ENCODE assay signal across 10 mouse cellular contexts in the genomic region with DNA sequence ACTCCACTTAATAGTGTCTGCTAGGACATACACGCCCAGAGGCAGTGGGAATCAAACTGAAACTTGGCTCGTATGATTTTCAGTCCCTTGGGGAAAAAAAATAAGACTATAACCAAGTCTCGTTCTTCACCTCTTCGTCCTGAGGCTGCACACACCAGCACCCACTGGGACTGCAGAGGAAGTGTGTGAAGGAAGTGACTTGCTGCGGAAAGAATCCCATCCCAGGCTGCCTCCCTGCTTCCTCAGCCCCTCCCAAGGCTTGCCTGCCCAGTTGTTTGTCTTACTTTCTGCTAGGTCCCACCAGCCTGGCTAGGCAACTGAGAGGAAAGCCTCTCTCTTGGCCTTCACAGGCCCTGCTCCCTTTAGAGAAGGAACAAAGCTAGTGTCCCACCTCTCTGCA. TPM values are rescaled to one million over a fixed set of nuclear protein-coding genes. Genes with fewer than 3 reads are reported as not detected.
DNase-seq lines count a peak whose midpoint lies in the region; ATAC-seq and TF ChIP-seq lines count a peak whose summit lies in the region.
"Had no signal": no experiment of that assay in that cellular context is flagged by ENCODE, and none has a peak within 500 bp of the region (broad histone marks: within the 10 kb centered on the region; RNA-seq: fewer than 3 reads in every experiment).

No protein-coding gene starts in this region.

- dilution Hi-C loops in CH12.LX (cut with MboI; ENCODE audit: extremely low pct_ligation_motif_present, extremely low pct_unique_long_range_greater_than_20kb, low sequenced_read_pairs), result no loop called here

- ATAC-seq in lung, embryonic 14.5 days (ENCODE audit: insufficient read depth), result 0 out of 2 replicates have a peak, but pooled peaks have one; percentile 33

- intact Hi-C loops in heart, postnatal 36 days (cut with DNase I), result no loop called here

- TF ChIP-seq EP300 in CH12.LX (IDR thresholded peaks at IDR 0.05; ENCODE audit: low read length), result no peak

- H3K4me1 ChIP-seq in CH12.LX (ENCODE audit: control insufficient read depth in 1 of 2, insufficient read depth in 2 of 2), result peaks cover 6 to 11% of the 10 kb centered on the region in 2 experiments; a peak in 3 of 4 replicates
- no peaks in the 10 kb centered on the region for H3K4me1 ChIP-seq in lung, embryonic 14.5 days (ENCODE audit: insufficient read depth)

- H3K36me3 ChIP-seq in CH12.LX (replicated peaks in 1 of 2; ENCODE audit: control insufficient read depth in 1 of 2, insufficient read depth in 1 of 2, low read length in 1 of 2), result peaks cover 4 to 57% of the 10 kb centered on the region in 2 experiments
- peaks cover 43% of the 10 kb centered on the region for H3K36me3 ChIP-seq in lung, embryonic 14.5 days (ENCODE audit: insufficient read depth)

- no peaks in the 10 kb centered on the region for H3K79me2 ChIP-seq in CH12.LX (replicated peaks; ENCODE audit: control insufficient read depth, extremely low read depth, insufficient read depth, poor library complexity, severe bottlenecking)

- no peak for TF ChIP-seq CTCF in CH12.LX (conservative IDR thresholded peaks at IDR 0.05 in 1 of 2, IDR thresholded peaks at IDR 0.05 in 1 of 2; ENCODE audit: low read depth in 2 of 2, low read length in 2 of 2)
- no peak for TF ChIP-seq CTCF in lung, embryonic 14.5 days (IDR thresholded peaks at IDR 0.05; ENCODE audit: low read depth)

- TF ChIP-seq RAD21 in CH12.LX (IDR thresholded peaks at IDR 0.05; ENCODE audit: low read depth, low read length), result no peak

- no peaks in the 10 kb centered on the region for H3K27me3 ChIP-seq in CH12.LX (replicated peaks)
- H3K27me3 ChIP-seq in lung, embryonic 14.5 days (ENCODE audit: insufficient read depth, low read length), result no peaks in the 10 kb centered on the region

- TF ChIP-seq POLR2A in CH12.LX (IDR thresholded peaks at IDR 0.05; ENCODE audit: low read depth, low read length), result no peak

- no peak overlapping the region for H3K27ac ChIP-seq in CH12.LX (ENCODE audit: insufficient read depth, low read depth)
- peak overlapping the region; percentile 25; the same call in 1 of the 2 replicates for H3K27ac ChIP-seq in lung, embryonic 14.5 days (ENCODE audit: low read depth)

- in situ Hi-C loops in CH12.LX (cut with MboI; ENCODE audit: low pct_ligation_motif_present, low pct_unique_long_range_greater_than_20kb, low sequenced_read_pairs), result loop anchor here (25.0 kb wide), 1 partner anchor 177 kb away; no protein-coding TSS in a partner anchor

- no peaks in the 10 kb centered on the region for H3K9me3 ChIP-seq in CH12.LX (replicated peaks; ENCODE audit: low read length)
- H3K9me3 ChIP-seq in lung, embryonic 14.5 days (ENCODE audit: low read depth, low read length), result no peaks in the 10 kb centered on the region

- no peak overlapping the region for H3K4me3 ChIP-seq in CH12.LX (replicated peaks in 1 of 3; ENCODE audit: low read depth in 2 of 3, low read length in 2 of 3, poor library complexity in 1 of 3)
- no peak overlapping the region for H3K4me3 ChIP-seq in lung, embryonic 14.5 days (ENCODE audit: low read depth, low read length)

- DNase-seq in CH12.LX (ENCODE audit: extremely low read depth), result peak; percentile 27
- peak; percentile 8 to 44 for DNase-seq in gastrocnemius, adult 8-10 months (ENCODE audit: low spot score in 2 of 2)
- peak; percentile 53 to 63 for DNase-seq in heart, postnatal 36 days
- peak; percentile 41 for DNase-seq in lung, embryonic 14.5 days
- DNase-seq in thymus, postnatal 10 days (ENCODE audit: low spot score in 2 of 2), result no peak
- DNase-seq in thymus, adult 18-20 months, result no peak
- DNase-seq in ovary, postnatal 14 days (ENCODE audit: low spot score), result no peak
- no peak for DNase-seq in frontal cortex, postnatal 14 days (ENCODE audit: low spot score in 2 of 2)
- DNase-seq: retina, postnatal 1 day had no signal

- H3K4me2 ChIP-seq in CH12.LX (ENCODE audit: insufficient read depth, low read depth, poor library complexity, severe bottlenecking), result no peak overlapping the region
- H3K4me2 ChIP-seq in lung, embryonic 14.5 days, result no peak overlapping the region
- H3K4me2 ChIP-seq: midbrain, embryonic 11.5 days had no signal

- 71% methylated on average over 5 of the region's 5 CpGs for WGBS in lung, embryonic 14.5 days

- H3K9ac ChIP-seq in CH12.LX (ENCODE audit: insufficient read depth, low read depth), result no peak overlapping the region
- H3K9ac ChIP-seq in lung, embryonic 14.5 days, result no peak overlapping the region

TF ChIP-seq in CH12.LX, 34 proteins besides CTCF, POLR2A, EP300 and RAD21:
- no peak for TF ChIP-seq USF2 (conservative IDR thresholded peaks at IDR 0.05; ENCODE audit: low read depth, low read length)
- TF ChIP-seq MXI1 (IDR thresholded peaks at IDR 0.05; ENCODE audit: low read depth, low read length), result no peak
- no peak for TF ChIP-seq ETS1 (conservative IDR thresholded peaks at IDR 0.05; ENCODE audit: low read depth, low read length)
- no peak for TF ChIP-seq HCFC1 (IDR thresholded peaks at IDR 0.05; ENCODE audit: low read depth, low read length)
- TF ChIP-seq TCF12 (IDR thresholded peaks at IDR 0.05; ENCODE audit: low read depth, low read length), result no peak
- TF ChIP-seq NRF1 (IDR thresholded peaks at IDR 0.05; ENCODE audit: low read depth, low read length), result no peak
- TF ChIP-seq JUND (conservative IDR thresholded peaks at IDR 0.05; ENCODE audit: low read depth, low read length), result no peak
- TF ChIP-seq MYC (IDR thresholded peaks at IDR 0.05; ENCODE audit: low read depth, low read length), result no peak
- no peak for TF ChIP-seq ZNF384 (IDR thresholded peaks at IDR 0.05; ENCODE audit: low read depth, low read length)
- TF ChIP-seq MAX (IDR thresholded peaks at IDR 0.05; ENCODE audit: low read length), result no peak
- TF ChIP-seq ELF1 (IDR thresholded peaks at IDR 0.05; ENCODE audit: low read depth, low read length), result no peak
- TF ChIP-seq MEF2A (IDR thresholded peaks at IDR 0.05; ENCODE audit: borderline replicate concordance, low read depth, low read length), result no peak
- TF ChIP-seq RCOR1 (conservative IDR thresholded peaks at IDR 0.05; ENCODE audit: low read depth, low read length), result no peak
- TF ChIP-seq ZC3H11A (IDR thresholded peaks at IDR 0.05; ENCODE audit: low read depth, low read length), result no peak

RNA-seq across cellular contexts. Expression of a gene that starts 20.9 kb away (rescaled TPM):
- total RNA-seq in CH12.LX (2012; rRNA removed), result 79.8 and 89.1 TPM in 2 replicates
- total RNA-seq in CH12.LX (2014; rRNA removed), result 117 and 119 TPM in 2 replicates
- polyA plus RNA-seq in CH12.LX (2012; ENCODE audit: insufficient read length, low read depth), result 159 and 193 TPM in 2 replicates
- 10 to 100 TPM; 16.9 to 18.3 (median 17.5) TPM for total RNA-seq in gastrocnemius, adult 8-10 months (2022)
- 10 to 100 TPM; 37.3 to 37.7 TPM for total RNA-seq in heart, postnatal 36 days (2021)
- 106 and 108 TPM in 2 replicates for polyA plus RNA-seq in lung, embryonic 14.5 days (2014; fragmentation: Nextera tagmentation; extraction: Ambion mirVana)

RNA-seq across cellular contexts. Expression of a gene that starts 21.8 kb away (rescaled TPM):
- 37.7 and 44.1 TPM in 2 replicates for total RNA-seq in CH12.LX (2012; rRNA removed)
- total RNA-seq in CH12.LX (2014; rRNA removed), result 57.9 and 69.8 TPM in 2 replicates
- polyA plus RNA-seq in CH12.LX (2012; ENCODE audit: insufficient read length, low read depth), result 77.5 and 83.6 TPM in 2 replicates
- 10 to 100 TPM; 40.3 to 53.1 (median 47.7) TPM for total RNA-seq in gastrocnemius, adult 8-10 months (2022)
- 10 to 100 TPM; 44.6 to 44.9 TPM for total RNA-seq in heart, postnatal 36 days (2021)
- polyA plus RNA-seq in lung, embryonic 14.5 days (2014; fragmentation: Nextera tagmentation; extraction: Ambion mirVana), result 49.2 and 51.4 TPM in 2 replicates

RNA-seq across cellular contexts. Expression of a gene that starts 51.9 kb away (rescaled TPM):
- total RNA-seq in CH12.LX (2012; rRNA removed) (64.8 and 126 TPM in 2 replicates), CH12.LX (2014; rRNA removed) (105 and 106 TPM in 2 replicates)
- 55.1 and 62.2 TPM in 2 replicates for polyA plus RNA-seq in CH12.LX (2012; ENCODE audit: insufficient read length, low read depth)
- total RNA-seq in gastrocnemius, adult 8-10 months (2022), result 1 to 10 TPM; 2.7 to 5.0 (median 3.7) TPM
- 10 to 100 TPM; 12.2 to 17.4 TPM for total RNA-seq in heart, postnatal 36 days (2021)
- polyA plus RNA-seq in lung, embryonic 14.5 days (2014; fragmentation: Nextera tagmentation; extraction: Ambion mirVana), result 57.1 and 58.8 TPM in 2 replicates

Comparison
In these comparisons a context has a peak if more than half of its experiments do, and no peak if none do; other contexts are left out.
1. DNase-seq: peak in CH12.LX (single experiment), gastrocnemius, adult 8-10 months (2 of 2), heart, postnatal 36 days (2 of 2) and lung, embryonic 14.5 days (single experiment); none in thymus, postnatal 10 days (0 of 2), thymus, adult 18-20 months (0 of 2), ovary, postnatal 14 days (single experiment) and frontal cortex, postnatal 14 days (0 of 2).